Mouse (Mus musculus) ES-E14 (cell line): ENCODE measurements at regions not wholly inside any gene's neighbourhood (a gene's known extent, or its start where the extent isn't known, plus 50 kb on each side); places are given as distances from the start of the nearest gene placed in this dataset.

Source experiments
- DNase-seq: peaks from one replicate; pipeline ENCODE4 v3.0.0-alpha.2; 2013; ENCODE audit warnings: low read depth, low spot score
- H3K27ac ChIP-seq: 2 replicates; pipeline ENCODE4 v1.5.1; 2012; ENCODE audit warnings: low read depth, mild to moderate bottlenecking, low read length, moderate library complexity, mixed read lengths; ENCODE audit not compliant: poor library complexity, insufficient read depth, severe bottlenecking
- H3K36me3 ChIP-seq: 2 replicates; pipeline ENCODE4 v1.6.1; 2012; ENCODE audit warnings: mild to moderate bottlenecking, low read length, moderate library complexity, mixed read lengths; ENCODE audit not compliant: control insufficient read depth, poor library complexity, insufficient read depth, severe bottlenecking
- H3K4me1 ChIP-seq, 2 experiments: fragments of 150-350 bp in 1 of 2; sonication (generic) in 1 of 2; 2 replicates each; pipeline ENCODE4 v1.6.1; 2012; ENCODE audit warnings: low read length in 2 of 2, mild to moderate bottlenecking in 1 of 2, mixed read lengths in 1 of 2; ENCODE audit not compliant: control insufficient read depth in 2 of 2, insufficient read depth in 2 of 2, poor library complexity in 1 of 2
- H3K4me3 ChIP-seq, 2 experiments: fragments of 150-350 bp in 1 of 2; sonication (generic) in 1 of 2; 2 replicates each; pipeline ENCODE4 v1.5.1; 2012; ENCODE audit warnings: low read length in 2 of 2, low read depth in 1 of 2, mild to moderate bottlenecking in 1 of 2, mixed read lengths in 1 of 2; ENCODE audit not compliant: insufficient read depth in 1 of 2, poor library complexity in 1 of 2, severe bottlenecking in 1 of 2
- H3K9ac ChIP-seq: 2 replicates; pipeline ENCODE4 v1.6.1; 2012; ENCODE audit warnings: low read depth, mild to moderate bottlenecking, low read length, mixed read lengths; ENCODE audit not compliant: poor library complexity, insufficient read depth, severe bottlenecking
- H3K9me3 ChIP-seq: fragments of 150-350 bp; sonication (generic); 2 replicates; pipeline ENCODE4 v1.6.1; 2012; ENCODE audit warnings: low read depth, mild to moderate bottlenecking, low read length; ENCODE audit not compliant: control insufficient read depth, insufficient read depth
- CHD2 ChIP-seq: IDR thresholded peaks from 2 replicates; pipeline ENCODE4 v1.6.1; 2014; ENCODE audit warnings: mild to moderate bottlenecking, low read depth, low read length, inconsistent platforms
- HCFC1 ChIP-seq: IDR thresholded peaks from 2 replicates; pipeline ENCODE4 v1.6.1; 2012; ENCODE audit warnings: low read length, inconsistent platforms, borderline replicate concordance; ENCODE audit not compliant: insufficient read depth
- MAFK ChIP-seq: IDR thresholded peaks from 2 replicates; pipeline ENCODE4 v1.6.1; 2014; ENCODE audit warnings: mild to moderate bottlenecking, low read depth, low read length, inconsistent platforms; ENCODE audit not compliant: insufficient read depth
- ZC3H11A ChIP-seq: IDR thresholded peaks from 2 replicates; pipeline ENCODE4 v1.6.1; 2012; ENCODE audit warnings: low read depth, mild to moderate bottlenecking, inconsistent platforms, low read length, borderline replicate concordance
- ZNF384 ChIP-seq: IDR thresholded peaks from 2 replicates; pipeline ENCODE4 v1.6.1; 2012; ENCODE audit warnings: low read depth, low read length, inconsistent platforms
- in situ Hi-C, 2 experiments: fragments of 600-800 bp; cut with MboI; formaldehyde crosslinking; loops; one replicate each; pipeline ENCODE4 v1.15.1; 2025; ENCODE audit warnings: low sequenced_read_pairs in 2 of 2, inconsistent platforms in 1 of 2; ENCODE audit not compliant: unreplicated experiment in 2 of 2

DNA sequence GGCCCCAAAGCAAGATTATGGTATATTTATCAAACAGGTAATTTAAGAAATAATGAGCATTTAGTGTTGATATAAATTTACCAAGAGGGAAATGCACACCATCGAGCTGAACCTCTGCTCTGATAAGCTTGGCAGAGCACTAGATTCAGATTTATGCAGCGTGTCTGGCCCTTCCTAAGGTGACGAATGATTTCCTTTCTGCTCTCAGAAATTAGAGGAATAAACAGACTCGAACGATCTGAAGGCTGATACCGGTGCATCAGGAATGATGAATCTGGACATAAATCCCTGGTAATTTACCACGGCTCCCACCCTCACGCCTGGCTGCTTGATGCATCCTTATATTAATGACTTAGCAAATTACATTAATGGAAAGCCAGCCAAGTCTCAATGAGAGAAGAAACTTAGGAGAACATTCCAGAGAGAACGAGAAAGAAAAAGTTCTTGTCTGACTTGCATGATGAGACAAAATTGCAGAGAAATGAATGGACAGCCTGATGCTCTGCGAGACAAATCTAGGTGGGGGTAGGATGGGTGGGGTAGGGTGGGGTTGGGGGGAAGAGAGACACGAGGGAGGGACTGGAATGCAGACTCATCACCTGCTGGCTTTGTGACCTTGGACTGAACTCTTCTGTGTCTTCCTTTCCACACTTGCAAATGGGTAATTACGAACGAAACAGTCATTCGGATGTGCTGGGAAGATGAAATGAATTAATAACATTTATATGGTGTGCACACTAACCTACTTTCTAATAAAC is 75.9 kb upstream of the Fam13c start:
- Histone ChIP-seq H3K9me3 (no peaks in the 10 kb centered on the region), H3K4me1 (peaks cover 27 to 42% of the 10 kb centered on the region in 2 experiments), H3K36me3 (no peaks in the 10 kb centered on the region), H3K27ac (peak overlapping the region; percentile 82; the same call in 1 of the 2 replicates), H3K4me3 (peak overlapping the region in 1 of 2 experiments; percentile 25; a peak in 3 of 4 replicates), H3K9ac (peak overlapping the region; percentile 33; the same call in 1 of the 2 replicates)
- no peak for DNase-seq
- TF ChIP-seq CHD2 (0 out of 2 replicates have a peak, but pooled peaks have one; percentile 36), MAFK (peak; percentile 69), ZC3H11A (no peak)
- in situ Hi-C loops = no loop called here

GRCm38 (mm10) chr10:70364976-70365345 is 75.3 kb upstream of the Fam13c start:
- Histone ChIP-seq H3K9ac (peak overlapping the region; percentile 61; the same call in 1 of the 2 replicates), H3K9me3 (no peaks in the 10 kb centered on the region), H3K36me3 (no peaks in the 10 kb centered on the region), H3K4me3 (peak overlapping the region; percentile 25 to 44; a peak in 3 of 4 replicates), H3K4me1 (peaks cover 26 to 42% of the 10 kb centered on the region in 2 experiments), H3K27ac (peak overlapping the region; percentile 82)
- no peak for DNase-seq
- TF ChIP-seq ZC3H11A (no peak), HCFC1 (no peak), MAFK (no peak), ZNF384 (no peak), CHD2 (no peak)
- in situ Hi-C loops = no loop called here

GRCm38 (mm10) chr10:70365504-70365903 is 74.8 kb upstream of the Fam13c start:
- Histone ChIP-seq H3K27ac (peak overlapping the region; percentile 82; the same call in 1 of the 2 replicates), H3K4me3 (peak overlapping the region; percentile 25 to 44; a peak in 2 of 4 replicates), H3K4me1 (peaks cover 26 to 39% of the 10 kb centered on the region in 2 experiments), H3K36me3 (no peaks in the 10 kb centered on the region), H3K9me3 (no peaks in the 10 kb centered on the region), H3K9ac (peak overlapping the region; percentile 61; the same call in 1 of the 2 replicates)
- in situ Hi-C loops = no loop called here
- no peak for TF ChIP-seq ZNF384
- TF ChIP-seq MAFK = no peak
- TF ChIP-seq CHD2 = no peak
- no peak for TF ChIP-seq HCFC1
- TF ChIP-seq ZC3H11A = no peak
- DNase-seq = no peak

DNA sequence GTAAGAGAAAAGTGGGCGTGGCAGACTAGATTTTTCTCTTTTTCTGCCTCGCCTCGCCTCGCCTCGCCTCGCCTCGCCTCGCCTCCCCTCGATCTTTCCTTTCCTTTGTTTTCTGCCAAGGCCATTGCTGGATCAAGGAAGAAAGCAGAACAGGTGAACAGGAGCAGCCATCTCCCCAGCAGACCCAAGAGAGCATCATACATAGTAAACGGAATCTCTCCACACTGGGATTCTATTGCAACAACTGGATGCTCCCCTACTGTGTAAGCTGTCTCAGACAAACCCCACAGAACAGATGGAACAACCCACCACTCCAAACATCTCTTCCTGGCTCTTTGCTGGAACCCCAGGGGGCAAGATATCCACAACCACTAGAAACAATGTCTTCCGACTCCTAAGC is 72.4 kb upstream of the Fam13c start:
- Histone ChIP-seq H3K4me3 (no peak overlapping the region), H3K9me3 (no peaks in the 10 kb centered on the region), H3K36me3 (no peaks in the 10 kb centered on the region), H3K27ac (peak overlapping the region; percentile 80), H3K4me1 (peaks cover 26 to 37% of the 10 kb centered on the region in 2 experiments), H3K9ac (no peak overlapping the region)
- TF ChIP-seq MAFK (no peak), CHD2 (no peak), ZNF384 (no peak), ZC3H11A (no peak), HCFC1 (no peak)
- no peak for DNase-seq
- in situ Hi-C loops = no loop called here
